ENCODE assay signal across 8 mouse cellular contexts in the genomic region with DNA sequence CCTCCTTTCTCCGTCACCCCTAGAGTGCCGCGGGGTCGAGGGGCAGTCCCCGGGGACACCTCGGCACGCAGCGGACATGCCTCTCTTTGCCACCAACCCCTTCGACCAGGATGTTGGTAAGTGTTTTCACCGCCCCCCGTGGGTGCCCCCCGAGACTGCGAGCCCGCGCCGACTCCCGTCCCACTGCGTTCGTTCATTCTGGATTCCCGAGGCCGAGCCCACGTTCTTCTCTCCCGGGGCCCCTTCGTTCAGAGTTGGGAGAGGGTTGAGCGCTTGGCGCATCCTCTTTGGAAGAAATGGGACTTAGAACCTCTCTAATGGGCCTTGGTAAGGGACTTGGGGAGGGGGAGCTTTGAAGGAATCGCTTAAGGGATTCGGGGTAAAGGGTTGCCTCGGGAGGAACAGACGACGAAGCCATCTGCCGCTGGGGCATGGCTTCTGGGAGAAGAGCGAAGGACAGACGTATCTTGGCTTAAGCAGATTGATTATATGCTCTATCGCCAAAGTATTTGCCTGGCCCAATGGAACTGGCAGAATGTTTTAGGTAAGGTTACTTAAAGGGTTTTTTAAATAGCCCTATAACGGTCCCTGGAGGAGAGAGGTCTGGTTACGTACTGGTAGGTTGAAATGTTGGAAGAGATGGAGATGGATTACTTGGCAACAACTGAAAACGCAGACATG. TPM values are rescaled to one million over a fixed set of nuclear protein-coding genes. Genes with fewer than 3 reads are reported as not detected.
DNase-seq lines count a peak whose midpoint lies in the region; ATAC-seq and TF ChIP-seq lines count a peak whose summit lies in the region.

No protein-coding gene starts in this region.

- peak overlapping the region; percentile 62 for H3K4me2 ChIP-seq in lung, embryonic 14.5 days
- H3K4me2 ChIP-seq in midbrain, embryonic 12.5 days (replicated peaks) = peak overlapping the region; percentile 62

- H3K9ac ChIP-seq in lung, embryonic 14.5 days = peak overlapping the region; percentile 94
- H3K9ac ChIP-seq in midbrain, embryonic 12.5 days (replicated peaks) = peak overlapping the region; percentile 88

- no peak for TF ChIP-seq CTCF in lung, embryonic 14.5 days (IDR thresholded peaks at IDR 0.05; ENCODE audit: low read depth)

- ATAC-seq in lung, embryonic 14.5 days (ENCODE audit: insufficient read depth) = no peak
- peak; percentile 2 for ATAC-seq in inflammation-experienced regulatory T-cells, adult 6 months
- ATAC-seq in midbrain, embryonic 12.5 days (ENCODE audit: low FRiP score, low read depth) = no peak; the same call in 1 of the 2 replicates

- peaks cover 12% of the 10 kb centered on the region; the same call in 1 of the 2 replicates for H3K4me1 ChIP-seq in lung, embryonic 14.5 days (ENCODE audit: insufficient read depth)
- peaks cover 23% of the 10 kb centered on the region for H3K4me1 ChIP-seq in midbrain, embryonic 12.5 days

- no peaks in the 10 kb centered on the region for H3K36me3 ChIP-seq in lung, embryonic 14.5 days (ENCODE audit: insufficient read depth)
- H3K36me3 ChIP-seq in midbrain, embryonic 12.5 days = no peaks in the 10 kb centered on the region

- peak overlapping the region; percentile 83 for H3K4me3 ChIP-seq in lung, embryonic 14.5 days (ENCODE audit: low read depth, low read length)
- peak overlapping the region; percentile 80 for H3K4me3 ChIP-seq in midbrain, embryonic 12.5 days

- no peaks in the 10 kb centered on the region for H3K27me3 ChIP-seq in lung, embryonic 14.5 days (ENCODE audit: insufficient read depth, low read length)
- no peaks in the 10 kb centered on the region for H3K27me3 ChIP-seq in midbrain, embryonic 12.5 days

- peak; percentile 34 for DNase-seq in lung, embryonic 14.5 days
- no peak for DNase-seq in lung, postnatal 25 days (ENCODE audit: low spot score)
- peak; percentile 66 for DNase-seq in embryo, embryonic 10.5 days (ENCODE audit: low spot score)
- no peak for DNase-seq in thymus, postnatal 36 days
- no peak for DNase-seq in left cerebral cortex, adult 11 months (ENCODE audit: low spot score)
- no peak for DNase-seq in adrenal gland, adult 18-20 months (ENCODE audit: low spot score in 2 of 2)

- H3K9me3 ChIP-seq in lung, embryonic 14.5 days (ENCODE audit: low read depth, low read length) = no peaks in the 10 kb centered on the region
- H3K9me3 ChIP-seq in midbrain, embryonic 12.5 days = no peaks in the 10 kb centered on the region

- WGBS in lung, embryonic 14.5 days = under 1% methylated on average over 38 of the region's 38 CpGs
- under 1% methylated on average over 38 of the region's 38 CpGs for WGBS in midbrain, embryonic 12.5 days

- H3K27ac ChIP-seq in lung, embryonic 14.5 days (ENCODE audit: low read depth) = peak overlapping the region; percentile 98
- H3K27ac ChIP-seq in midbrain, embryonic 12.5 days (replicated peaks) = peak overlapping the region; percentile 92

RNA-seq across cellular contexts. Expression of a gene that starts 0.5 kb away (rescaled TPM):
- polyA plus RNA-seq in lung, embryonic 14.5 days (2014; fragmentation: Nextera tagmentation; extraction: Ambion mirVana) = 72.2 and 80.2 TPM in 2 replicates
- polyA plus RNA-seq in inflammation-experienced regulatory T-cells, adult 6 months (2017; shearing (Covaris generic)) = 10 to 100 TPM; 14.1 to 25.7 (median 16.8) TPM
- 100 and 101 TPM in 2 replicates for polyA plus RNA-seq in midbrain, embryonic 12.5 days (2016; fragmentation: Nextera tagmentation; extraction: Ambion mirVana)
- total RNA-seq in adrenal gland, adult 18-20 months (2021) = 10 to 100 TPM; 49.0 to 56.1 TPM

RNA-seq across cellular contexts. Expression of a gene that starts 18.4 kb away (rescaled TPM):
- 92.3 and 94.1 TPM in 2 replicates for polyA plus RNA-seq in lung, embryonic 14.5 days (2014; fragmentation: Nextera tagmentation; extraction: Ambion mirVana)
- polyA plus RNA-seq in inflammation-experienced regulatory T-cells, adult 6 months (2017; shearing (Covaris generic)) = not detected
- 37.6 and 40.5 TPM in 2 replicates for polyA plus RNA-seq in midbrain, embryonic 12.5 days (2016; fragmentation: Nextera tagmentation; extraction: Ambion mirVana)
- 10 to 100 TPM; 18.9 to 27.9 TPM for total RNA-seq in adrenal gland, adult 18-20 months (2021)

Comparison
In these comparisons a context has a peak if more than half of its experiments do, and no peak if none do; other contexts are left out.
1. DNase-seq: peak in lung, embryonic 14.5 days (single experiment) and embryo, embryonic 10.5 days (single experiment); none in lung, postnatal 25 days (single experiment), thymus, postnatal 36 days (0 of 2), left cerebral cortex, adult 11 months (single experiment) and adrenal gland, adult 18-20 months (0 of 2).
2. RNA of a gene that starts 18.4 kb away (polyA plus RNA-seq): 92.3 to 94.1 TPM in lung, embryonic 14.5 days and 37.6 to 40.5 TPM in midbrain, embryonic 12.5 days; not detected in inflammation-experienced regulatory T-cells, adult 6 months; every median in the first group is over 10 times any median in the second.